Mouse (Mus musculus): ENCODE measurements around the gene Arhgap42. TPM values are rescaled to one million over a fixed set of nuclear protein-coding genes. Genes with fewer than 3 reads are reported as not detected.

Gene Arhgap42
- polyA plus RNA-seq, 1 experiment from 2014 or later: 43.0 TPM

GRCm38 (mm10) chr9:9093096-9093495, 145.8 kb downstream of the Arhgap42 start:
- Histone ChIP-seq H3K9ac (ENCODE audit: low read length) (no peak overlapping the region), H3K36me3 (ENCODE audit: control insufficient read depth, insufficient read depth, low read length) (no peaks in the 10 kb centered on the region), H3K27ac (replicated peaks; ENCODE audit: low read depth, low read length) (no peak overlapping the region), H3K27me3 (ENCODE audit: control insufficient read depth, insufficient read depth, low read length) (no peaks in the 10 kb centered on the region), H3K4me1 (ENCODE audit: control insufficient read depth, insufficient read depth, low read length) (no peaks in the 10 kb centered on the region), H3K4me3 (ENCODE audit: low read depth, low read length) (no peak overlapping the region), H3K4me2 (ENCODE audit: low read depth, severe bottlenecking) (no peak overlapping the region), H3K9me3 (ENCODE audit: control insufficient read depth, low read length) (no peaks in the 10 kb centered on the region)
- peak; percentile 68; the same call in 1 of the 2 replicates for ATAC-seq (ENCODE audit: insufficient number of reproducible peaks, low FRiP score, low TSS enrichment, low read depth)
- WGBS: 18% methylated on average over 1 of the region's 1 CpGs
- peak; percentile 23 for DNase-seq (ENCODE audit: low spot score)

DNA sequence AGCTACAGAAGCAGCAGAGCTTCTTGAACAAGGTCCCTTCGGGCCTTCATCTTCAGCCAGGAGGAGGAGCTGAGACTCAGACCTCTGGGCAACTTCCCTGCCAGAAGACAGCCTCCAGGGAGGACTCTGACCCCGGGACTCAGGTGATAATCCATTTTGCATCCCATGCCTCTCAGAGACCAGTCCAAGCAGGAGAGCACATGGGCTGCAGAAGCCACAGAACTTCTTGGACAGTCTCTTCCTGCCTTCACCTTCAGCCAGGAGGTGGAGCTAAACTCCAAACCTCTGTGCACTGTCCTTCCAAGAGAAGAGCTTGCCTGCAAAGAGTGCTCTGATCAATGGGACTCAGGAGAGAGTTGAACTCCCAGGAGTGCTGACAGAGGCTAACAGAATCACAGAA, 155.5 kb downstream of the Arhgap42 start:
- no peak for ATAC-seq (ENCODE audit: insufficient number of reproducible peaks, low FRiP score, low TSS enrichment, low read depth)

GRCm38 (mm10) chr9:9052920-9053319, 186.0 kb downstream of the Arhgap42 start:
- DNase-seq (ENCODE audit: low spot score) (no peak), ATAC-seq (ENCODE audit: insufficient number of reproducible peaks, low FRiP score, low TSS enrichment, low read depth) (no peak)
- H3K4me1 ChIP-seq (ENCODE audit: control insufficient read depth, insufficient read depth, low read length): no peaks in the 10 kb centered on the region
- no peak overlapping the region for H3K9ac ChIP-seq (ENCODE audit: low read length)
- no peaks in the 10 kb centered on the region for H3K9me3 ChIP-seq (ENCODE audit: control insufficient read depth, low read length)
- no peak overlapping the region for H3K4me3 ChIP-seq (ENCODE audit: low read depth, low read length)
- no peak overlapping the region for H3K4me2 ChIP-seq (ENCODE audit: low read depth, severe bottlenecking)
- H3K36me3 ChIP-seq (ENCODE audit: control insufficient read depth, insufficient read depth, low read length): no peaks in the 10 kb centered on the region
- no peak overlapping the region for H3K27ac ChIP-seq (replicated peaks; ENCODE audit: low read depth, low read length)
- H3K27me3 ChIP-seq (ENCODE audit: control insufficient read depth, insufficient read depth, low read length): no peaks in the 10 kb centered on the region

More for the DNA sequence above, 155.5 kb downstream of the Arhgap42 start:
- Histone ChIP-seq H3K27ac (replicated peaks; ENCODE audit: low read depth, low read length) (no peak overlapping the region), H3K36me3 (ENCODE audit: control insufficient read depth, insufficient read depth, low read length) (no peaks in the 10 kb centered on the region), H3K4me3 (ENCODE audit: low read depth, low read length) (no peak overlapping the region), H3K27me3 (ENCODE audit: control insufficient read depth, insufficient read depth, low read length) (no peaks in the 10 kb centered on the region), H3K9ac (ENCODE audit: low read length) (no peak overlapping the region), H3K4me2 (ENCODE audit: low read depth, severe bottlenecking) (no peak overlapping the region), H3K4me1 (ENCODE audit: control insufficient read depth, insufficient read depth, low read length) (no peaks in the 10 kb centered on the region), H3K9me3 (ENCODE audit: control insufficient read depth, low read length) (no peaks in the 10 kb centered on the region)
- WGBS: 80% methylated on average over 2 of the region's 2 CpGs
- DNase-seq (ENCODE audit: low spot score): no peak

- 52% methylated on average over 5 of the region's 5 CpGs for WGBS
- H3K27me3 ChIP-seq (ENCODE audit: control insufficient read depth, insufficient read depth, low read length): no peaks in the 10 kb centered on the region
- H3K4me3 ChIP-seq (ENCODE audit: low read depth, low read length): no peak overlapping the region
- no peak overlapping the region for H3K27ac ChIP-seq (replicated peaks; ENCODE audit: low read depth, low read length)
- H3K4me1 ChIP-seq (ENCODE audit: control insufficient read depth, insufficient read depth, low read length): no peaks in the 10 kb centered on the region
- H3K9me3 ChIP-seq (ENCODE audit: control insufficient read depth, low read length): no peaks in the 10 kb centered on the region
- DNase-seq (ENCODE audit: low spot score): peak; percentile 35
- no peak overlapping the region for H3K9ac ChIP-seq (ENCODE audit: low read length)
- no peaks in the 10 kb centered on the region; the same call in 1 of the 2 replicates for H3K36me3 ChIP-seq (ENCODE audit: control insufficient read depth, insufficient read depth, low read length)
- no peak for ATAC-seq (ENCODE audit: insufficient number of reproducible peaks, low FRiP score, low TSS enrichment, low read depth)
- H3K4me2 ChIP-seq (ENCODE audit: low read depth, severe bottlenecking): no peak overlapping the region
These were observed 187.7 kb downstream of the Arhgap42 start for GRCm38 (mm10) chr9:9051184-9051583.

- H3K4me3 ChIP-seq (ENCODE audit: low read depth, low read length): no peak overlapping the region
- no peaks in the 10 kb centered on the region for H3K4me1 ChIP-seq (ENCODE audit: control insufficient read depth, insufficient read depth, low read length)
These were observed 189.7 kb downstream of the Arhgap42 start for GRCm38 (mm10) chr9:9049202-9049601.

DNA sequence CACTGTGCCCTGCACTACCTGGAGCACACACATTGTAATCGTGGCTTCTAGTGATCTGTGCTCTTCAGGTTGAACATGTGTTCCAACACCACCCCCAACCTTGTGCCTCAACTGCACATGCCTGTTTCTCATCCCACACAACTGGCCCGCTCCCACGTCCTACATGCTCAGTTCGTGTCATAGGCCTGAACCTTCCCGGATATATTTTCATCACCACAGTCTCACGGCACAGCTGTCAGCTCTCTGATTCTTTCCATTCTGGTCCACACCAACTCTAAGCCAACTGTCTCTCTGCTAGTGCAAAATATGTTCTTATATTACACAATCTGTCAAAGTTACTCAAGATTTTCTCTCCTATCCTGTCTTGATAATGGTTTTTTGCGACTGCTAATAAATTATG, 197.9 kb downstream of the Arhgap42 start:
- Histone ChIP-seq H3K4me3 (ENCODE audit: low read depth, low read length) (no peak overlapping the region), H3K9me3 (ENCODE audit: control insufficient read depth, low read length) (no peaks in the 10 kb centered on the region), H3K4me2 (ENCODE audit: low read depth, severe bottlenecking) (no peak overlapping the region), H3K9ac (ENCODE audit: low read length) (no peak overlapping the region), H3K4me1 (ENCODE audit: control insufficient read depth, insufficient read depth, low read length) (no peaks in the 10 kb centered on the region), H3K27ac (replicated peaks; ENCODE audit: low read depth, low read length) (no peak overlapping the region), H3K36me3 (ENCODE audit: control insufficient read depth, insufficient read depth, low read length) (peaks cover 2% of the 10 kb centered on the region; the same call in 1 of the 2 replicates), H3K27me3 (ENCODE audit: control insufficient read depth, insufficient read depth, low read length) (no peaks in the 10 kb centered on the region)
- DNase-seq (ENCODE audit: low spot score): no peak
- 93% methylated on average over 7 of the region's 7 CpGs for WGBS
- no peak for ATAC-seq (ENCODE audit: insufficient number of reproducible peaks, low FRiP score, low TSS enrichment, low read depth)

More at GRCm38 (mm10) chr9:9049202-9049601, 189.7 kb downstream of the Arhgap42 start:
- Histone ChIP-seq H3K9ac (ENCODE audit: low read length) (no peak overlapping the region), H3K36me3 (ENCODE audit: control insufficient read depth, insufficient read depth, low read length) (peaks cover 2% of the 10 kb centered on the region; the same call in 1 of the 2 replicates), H3K27me3 (ENCODE audit: control insufficient read depth, insufficient read depth, low read length) (no peaks in the 10 kb centered on the region), H3K9me3 (ENCODE audit: control insufficient read depth, low read length) (no peaks in the 10 kb centered on the region), H3K27ac (replicated peaks; ENCODE audit: low read depth, low read length) (no peak overlapping the region), H3K4me2 (ENCODE audit: low read depth, severe bottlenecking) (no peak overlapping the region)
- DNase-seq (ENCODE audit: low spot score): no peak
- WGBS: 56% methylated on average over 3 of the region's 3 CpGs
- no peak for ATAC-seq (ENCODE audit: insufficient number of reproducible peaks, low FRiP score, low TSS enrichment, low read depth)

DNA sequence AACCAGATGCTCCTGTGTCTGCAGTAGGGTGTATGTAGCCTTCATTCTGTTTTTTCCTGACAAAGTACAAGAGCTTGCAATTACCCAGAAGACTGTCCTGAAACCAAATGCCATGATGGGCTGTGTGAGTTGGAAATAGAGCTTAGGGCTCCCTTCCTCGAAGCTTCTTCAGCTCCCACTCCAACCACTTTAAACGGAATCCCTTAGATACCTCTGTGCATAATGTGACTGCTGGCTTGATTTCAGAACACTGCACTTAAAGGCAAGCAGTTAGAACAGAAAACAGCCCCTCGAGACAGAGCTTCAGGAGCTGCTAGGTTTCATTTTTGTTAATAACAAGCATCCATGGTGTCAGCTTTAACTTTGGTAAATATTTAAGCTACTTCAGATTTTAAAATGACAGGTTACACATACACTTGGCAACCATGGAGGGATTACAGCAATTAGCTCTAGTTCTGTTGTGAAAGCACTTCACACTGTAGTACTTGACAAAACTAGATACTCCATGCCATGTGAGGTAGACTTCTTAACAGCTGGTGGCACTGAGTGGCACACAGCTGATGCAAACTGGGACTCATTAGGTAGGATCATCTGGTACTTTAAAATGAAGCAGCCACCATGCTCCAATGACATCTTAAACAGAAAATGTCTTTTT, 201.8 kb downstream of the Arhgap42 start:
- DNase-seq (ENCODE audit: low spot score) (no peak), ATAC-seq (ENCODE audit: insufficient number of reproducible peaks, low FRiP score, low TSS enrichment, low read depth) (no peak)
- H3K4me2 ChIP-seq (ENCODE audit: low read depth, severe bottlenecking): no peak overlapping the region
- no peak overlapping the region for H3K4me3 ChIP-seq (ENCODE audit: low read depth, low read length)
- WGBS: 89% methylated on average over 3 of the region's 3 CpGs
- H3K4me1 ChIP-seq (ENCODE audit: control insufficient read depth, insufficient read depth, low read length): no peaks in the 10 kb centered on the region
- H3K9ac ChIP-seq (ENCODE audit: low read length): no peak overlapping the region
- H3K27me3 ChIP-seq (ENCODE audit: control insufficient read depth, insufficient read depth, low read length): no peaks in the 10 kb centered on the region
- H3K27ac ChIP-seq (replicated peaks; ENCODE audit: low read depth, low read length): no peak overlapping the region
- no peaks in the 10 kb centered on the region for H3K9me3 ChIP-seq (ENCODE audit: control insufficient read depth, low read length)
- H3K36me3 ChIP-seq (ENCODE audit: control insufficient read depth, insufficient read depth, low read length): no peaks in the 10 kb centered on the region

GRCm38 (mm10) chr9:9027904-9028303, 211.0 kb downstream of the Arhgap42 start:
- Histone ChIP-seq H3K4me3 (ENCODE audit: low read depth, low read length) (no peak overlapping the region), H3K27me3 (ENCODE audit: control insufficient read depth, insufficient read depth, low read length) (no peaks in the 10 kb centered on the region), H3K36me3 (ENCODE audit: control insufficient read depth, insufficient read depth, low read length) (peaks cover 4% of the 10 kb centered on the region; the same call in 1 of the 2 replicates), H3K9ac (ENCODE audit: low read length) (no peak overlapping the region), H3K4me2 (ENCODE audit: low read depth, severe bottlenecking) (no peak overlapping the region), H3K4me1 (ENCODE audit: control insufficient read depth, insufficient read depth, low read length) (no peaks in the 10 kb centered on the region), H3K27ac (replicated peaks; ENCODE audit: low read depth, low read length) (no peak overlapping the region), H3K9me3 (ENCODE audit: control insufficient read depth, low read length) (no peaks in the 10 kb centered on the region)
- WGBS: 80% methylated on average over 3 of the region's 3 CpGs
- DNase-seq (ENCODE audit: low spot score): no peak
- no peak for ATAC-seq (ENCODE audit: insufficient number of reproducible peaks, low FRiP score, low TSS enrichment, low read depth)

GRCm38 (mm10) chr9:9027445-9027844, 211.5 kb downstream of the Arhgap42 start:
- no peaks in the 10 kb centered on the region for H3K4me1 ChIP-seq (ENCODE audit: control insufficient read depth, insufficient read depth, low read length)
- WGBS: 29% methylated on average over 5 of the region's 5 CpGs
- no peak overlapping the region for H3K9ac ChIP-seq (ENCODE audit: low read length)
- ATAC-seq (ENCODE audit: insufficient number of reproducible peaks, low FRiP score, low TSS enrichment, low read depth) (no peak), DNase-seq (ENCODE audit: low spot score) (no peak)
- H3K4me2 ChIP-seq (ENCODE audit: low read depth, severe bottlenecking): no peak overlapping the region
- no peaks in the 10 kb centered on the region for H3K9me3 ChIP-seq (ENCODE audit: control insufficient read depth, low read length)
- no peak overlapping the region for H3K27ac ChIP-seq (replicated peaks; ENCODE audit: low read depth, low read length)
- peaks cover 4% of the 10 kb centered on the region; the same call in 1 of the 2 replicates for H3K36me3 ChIP-seq (ENCODE audit: control insufficient read depth, insufficient read depth, low read length)
- H3K27me3 ChIP-seq (ENCODE audit: control insufficient read depth, insufficient read depth, low read length): no peaks in the 10 kb centered on the region
- H3K4me3 ChIP-seq (ENCODE audit: low read depth, low read length): no peak overlapping the region
